Mouse (Mus musculus) kidney, embryonic 16.5 days (tissue): Measurements from ENCODE around the gene Ptpre. TPM values are rescaled to one million over a fixed set of nuclear protein-coding genes. Genes with fewer than 3 reads are reported as not detected.

ENCODE experiments used
- ATAC-seq: fragments of 200-750 bp; cut with Nextera tagmentation; 2 replicates; pipeline ENCODE4 v1.8.0; 2017; ENCODE audit warnings: moderate TSS enrichment; ENCODE audit not compliant: low FRiP score, low TSS enrichment
- H3K27ac ChIP-seq: fragments of 300-500 bp; sonication (generic); 2 replicates; pipeline ENCODE4 v1.5.1; 2014; ENCODE audit warnings: low read length
- H3K27me3 ChIP-seq: fragments of 300-500 bp; sonication (generic); 2 replicates; pipeline ENCODE4 v1.6.1; 2014; ENCODE audit warnings: low read length, control low read depth, mixed read lengths; ENCODE audit not compliant: insufficient read depth
- H3K36me3 ChIP-seq: fragments of 300-500 bp; sonication (generic); 2 replicates; pipeline ENCODE4 v1.6.1; 2014; ENCODE audit warnings: low read length, control low read depth, mixed read lengths; ENCODE audit not compliant: insufficient read depth
- H3K4me1 ChIP-seq: fragments of 300-500 bp; sonication (generic); 2 replicates; pipeline ENCODE4 v1.6.1; 2014; ENCODE audit warnings: low read length, control low read depth, mixed read lengths; ENCODE audit not compliant: insufficient read depth
- H3K4me2 ChIP-seq: fragments of 300-500 bp; sonication (generic); replicated peaks from 2 replicates; pipeline ENCODE4 v1.6.1; 2014; ENCODE audit warnings: low read depth, low read length
- H3K4me3 ChIP-seq: fragments of 300-500 bp; sonication (generic); 2 replicates; pipeline ENCODE4 v1.5.1; 2014; ENCODE audit warnings: mild to moderate bottlenecking, low read length
- H3K9ac ChIP-seq: fragments of 300-500 bp; sonication (generic); replicated peaks from 2 replicates; pipeline ENCODE4 v1.6.1; 2014; ENCODE audit warnings: low read length
- H3K9me3 ChIP-seq: fragments of 300-500 bp; sonication (generic); 2 replicates; pipeline ENCODE4 v1.6.1; 2016; ENCODE audit warnings: low read length, control low read depth
- WGBS: fragments of 180-500 bp; shearing (Covaris S2); extraction: QIAGEN DNeasy Blood & Tissue Kit; methylation state at CpG from one replicate; pipeline ENCODE4 v1.1.7; 2014; 5-methylcytosine and 5-hydroxymethylcytosine counted together
- polyA plus RNA-seq: library from polyadenylated mRNA; unstranded; fragments of >200 nt; fragmentation: Nextera tagmentation; extraction: Ambion mirVana; gene quantifications from 2 replicates; pipeline ENCODE4 v1.2.1, GENCODE M21; 2015

The Ptpre gene
- polyA plus RNA-seq, 1 experiment from 2014 or later, result 1.3 TPM

- H3K4me2 ChIP-seq, result no peak overlapping the region
- H3K9ac ChIP-seq, result no peak overlapping the region
- no peaks in the 10 kb centered on the region; the same call in 1 of the 2 replicates for H3K9me3 ChIP-seq
- no peaks in the 10 kb centered on the region for H3K36me3 ChIP-seq
- H3K4me3 ChIP-seq, result no peak overlapping the region
- no peaks in the 10 kb centered on the region for H3K4me1 ChIP-seq
- no peak for ATAC-seq
- H3K27me3 ChIP-seq, result no peaks in the 10 kb centered on the region
- no peak overlapping the region for H3K27ac ChIP-seq
Observed at GRCm38 (mm10) chr7:135622241-135622640, 85.0 kb downstream of the Ptpre start.

GRCm38 (mm10) chr7:135624854-135625253 is 87.6 kb downstream of the Ptpre start:
- no peak overlapping the region for H3K9ac ChIP-seq
- H3K27ac ChIP-seq, result no peak overlapping the region
- WGBS, result 82% methylated on average over 3 of the region's 3 CpGs
- no peak overlapping the region for H3K4me2 ChIP-seq
- H3K9me3 ChIP-seq, result no peaks in the 10 kb centered on the region
- no peak overlapping the region for H3K4me3 ChIP-seq
- no peaks in the 10 kb centered on the region for H3K4me1 ChIP-seq
- no peaks in the 10 kb centered on the region for H3K27me3 ChIP-seq
- H3K36me3 ChIP-seq, result no peaks in the 10 kb centered on the region
- ATAC-seq, result no peak

GRCm38 (mm10) chr7:135628363-135628762 is 91.1 kb downstream of the Ptpre start:
- H3K9ac ChIP-seq, result no peak overlapping the region
- WGBS, result 80% methylated on average over 7 of the region's 7 CpGs
- no peaks in the 10 kb centered on the region; the same call in 1 of the 2 replicates for H3K27me3 ChIP-seq
- no peak for ATAC-seq
- H3K27ac ChIP-seq, result no peak overlapping the region
- H3K9me3 ChIP-seq, result no peaks in the 10 kb centered on the region
- no peaks in the 10 kb centered on the region for H3K4me1 ChIP-seq
- H3K4me3 ChIP-seq, result no peak overlapping the region
- H3K36me3 ChIP-seq, result no peaks in the 10 kb centered on the region
- H3K4me2 ChIP-seq, result no peak overlapping the region

GRCm38 (mm10) chr7:135629019-135629418 is 91.7 kb downstream of the Ptpre start:
- Histone ChIP-seq H3K9me3 (no peaks in the 10 kb centered on the region), H3K9ac (no peak overlapping the region), H3K27ac (no peak overlapping the region), H3K4me3 (no peak overlapping the region), H3K27me3 (no peaks in the 10 kb centered on the region; the same call in 1 of the 2 replicates), H3K4me1 (no peaks in the 10 kb centered on the region), H3K4me2 (no peak overlapping the region), H3K36me3 (no peaks in the 10 kb centered on the region)
- 55% methylated on average over 9 of the region's 9 CpGs for WGBS
- ATAC-seq, result no peak

- Histone ChIP-seq H3K4me1 (no peaks in the 10 kb centered on the region), H3K4me3 (no peak overlapping the region), H3K36me3 (no peaks in the 10 kb centered on the region), H3K9me3 (no peaks in the 10 kb centered on the region), H3K4me2 (no peak overlapping the region), H3K27ac (no peak overlapping the region), H3K27me3 (no peaks in the 10 kb centered on the region; the same call in 1 of the 2 replicates), H3K9ac (no peak overlapping the region)
- peak; percentile 31; the same call in 1 of the 2 replicates for ATAC-seq
- 48% methylated on average over 8 of the region's 8 CpGs for WGBS
Observed at GRCm38 (mm10) chr7:135631776-135632552, 94.7 kb downstream of the Ptpre start.

GRCm38 (mm10) chr7:135632716-135633258 is 95.5 kb downstream of the Ptpre start:
- ATAC-seq, result no peak
- H3K4me2 ChIP-seq, result no peak overlapping the region

GRCm38 (mm10) chr7:135634851-135635624 is 97.8 kb downstream of the Ptpre start:
- 71% methylated on average over 16 of the region's 16 CpGs for whole genome bisulfite sequencing
- ATAC-seq, result no peak

More at GRCm38 (mm10) chr7:135632716-135633258, 95.5 kb downstream of the Ptpre start:
- 69% methylated on average over 7 of the region's 7 CpGs for WGBS
- Histone ChIP-seq H3K27ac (no peak overlapping the region), H3K27me3 (no peaks in the 10 kb centered on the region; the same call in 1 of the 2 replicates), H3K4me1 (no peaks in the 10 kb centered on the region), H3K4me3 (no peak overlapping the region), H3K36me3 (no peaks in the 10 kb centered on the region), H3K9ac (no peak overlapping the region), H3K9me3 (no peaks in the 10 kb centered on the region)

GRCm38 (mm10) chr7:135637406-135637980 is 100.2 kb downstream of the Ptpre start:
- H3K4me2 ChIP-seq, result no peak overlapping the region
- H3K4me3 ChIP-seq, result no peak overlapping the region
- 62% methylated on average over 13 of the region's 13 CpGs for WGBS
- no peaks in the 10 kb centered on the region for H3K4me1 ChIP-seq
- no peak for ATAC-seq
- H3K27ac ChIP-seq, result no peak overlapping the region
- H3K9ac ChIP-seq, result no peak overlapping the region
- no peaks in the 10 kb centered on the region for H3K36me3 ChIP-seq
- no peaks in the 10 kb centered on the region for H3K9me3 ChIP-seq
- H3K27me3 ChIP-seq, result no peaks in the 10 kb centered on the region

More at GRCm38 (mm10) chr7:135634851-135635624, 97.8 kb downstream of the Ptpre start:
- no peak overlapping the region for H3K4me3 ChIP-seq
- H3K9ac ChIP-seq, result no peak overlapping the region
- H3K27ac ChIP-seq, result no peak overlapping the region
- no peaks in the 10 kb centered on the region for H3K4me1 ChIP-seq
- H3K36me3 ChIP-seq, result no peaks in the 10 kb centered on the region
- H3K27me3 ChIP-seq, result no peaks in the 10 kb centered on the region; the same call in 1 of the 2 replicates
- no peaks in the 10 kb centered on the region for H3K9me3 ChIP-seq
- H3K4me2 ChIP-seq, result no peak overlapping the region

GRCm38 (mm10) chr7:135639361-135639760 is 102.1 kb downstream of the Ptpre start:
- H3K36me3 ChIP-seq, result no peaks in the 10 kb centered on the region
- no peaks in the 10 kb centered on the region for H3K27me3 ChIP-seq
- H3K27ac ChIP-seq, result no peak overlapping the region
- no peaks in the 10 kb centered on the region for H3K9me3 ChIP-seq
- no peak overlapping the region for H3K4me2 ChIP-seq
- no peak overlapping the region for H3K9ac ChIP-seq
- WGBS, result 68% methylated on average over 2 of the region's 2 CpGs
- no peaks in the 10 kb centered on the region for H3K4me1 ChIP-seq
- no peak for ATAC-seq
- no peak overlapping the region for H3K4me3 ChIP-seq
